Mouse (Mus musculus) cerebellum, adult 9-11 months (tissue): ENCODE measurements around the gene Yaf2.
"Not testable (repeated sequence)": the region's sequence is repeated elsewhere in the genome, so short reads cannot be mapped to it uniquely, and the experiment has no call there.

ENCODE experiments used
- DNase-seq: peaks from one replicate; pipeline ENCODE4 v3.0.0; 2022

Yaf2 gene

DNA sequence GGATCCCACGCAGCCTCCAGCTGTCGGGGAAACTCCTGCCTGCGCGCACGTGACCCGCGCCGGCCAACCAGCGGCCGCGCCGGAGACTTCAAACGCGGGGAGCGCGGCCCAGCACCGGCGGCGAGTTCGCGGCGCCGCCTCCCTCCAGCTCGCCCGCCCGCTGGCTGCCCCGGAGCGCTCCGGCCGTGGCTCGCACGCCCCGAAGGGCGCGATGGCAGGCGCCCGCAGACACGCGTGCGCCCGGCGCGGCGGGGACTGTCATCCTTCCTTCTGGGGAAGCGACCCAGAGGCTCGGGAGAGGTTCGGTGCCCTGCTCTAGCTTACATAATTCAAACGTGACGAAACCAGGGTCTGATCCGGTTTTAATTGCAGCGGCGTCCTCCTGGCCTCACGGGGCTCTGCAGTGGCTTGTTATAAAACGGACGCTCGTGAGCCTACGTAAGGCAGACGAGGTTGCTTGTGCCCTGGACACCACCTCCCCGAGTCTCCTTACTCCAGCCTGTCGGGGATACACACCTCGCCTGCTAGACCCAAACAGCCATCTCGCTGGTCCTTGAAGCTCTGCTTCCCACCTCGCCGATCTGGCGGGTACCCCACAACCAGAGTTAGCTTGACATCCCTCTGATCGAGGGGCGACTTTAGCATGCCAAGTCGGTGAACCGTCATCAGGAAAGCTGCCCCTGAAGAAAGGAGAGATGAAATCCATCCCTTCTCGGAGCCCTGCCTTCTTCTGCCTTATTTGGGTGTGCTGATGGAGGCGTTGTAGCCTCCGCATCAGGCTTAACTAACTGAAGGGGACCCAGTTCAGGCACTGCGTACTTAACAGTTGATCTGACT, at the start of gene Yaf2:
TSS of gene Yaf2 (minus strand) at position 11 of the 837 bp plus-strand sequence.
- peak; percentile 82 for DNase-seq

DNA sequence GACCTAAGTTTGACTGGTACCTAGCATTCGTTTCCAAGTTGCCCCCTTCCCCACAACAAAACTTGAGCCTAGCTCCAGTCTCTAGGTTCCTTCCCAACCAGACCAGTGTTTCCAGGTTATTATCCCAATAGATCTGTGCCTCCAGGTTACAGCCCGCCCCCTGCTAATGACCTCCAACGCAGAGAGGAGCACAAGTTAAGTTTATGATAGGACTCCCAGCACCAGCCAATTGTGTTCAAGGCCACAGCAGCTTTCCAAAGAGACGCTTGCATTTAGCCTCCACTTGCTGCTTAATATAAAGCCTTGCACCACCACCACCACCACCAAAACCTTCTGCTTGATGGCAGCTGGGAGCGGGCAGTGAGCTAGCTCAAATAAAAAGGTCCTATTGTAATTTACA, 44.6 kb upstream of the Yaf2 start:
- DNase-seq: no peak

- no peak for DNase-seq
These were observed 42.4 kb upstream of the Yaf2 start for GRCm38 (mm10) chr15:93379177-93379576.

DNA sequence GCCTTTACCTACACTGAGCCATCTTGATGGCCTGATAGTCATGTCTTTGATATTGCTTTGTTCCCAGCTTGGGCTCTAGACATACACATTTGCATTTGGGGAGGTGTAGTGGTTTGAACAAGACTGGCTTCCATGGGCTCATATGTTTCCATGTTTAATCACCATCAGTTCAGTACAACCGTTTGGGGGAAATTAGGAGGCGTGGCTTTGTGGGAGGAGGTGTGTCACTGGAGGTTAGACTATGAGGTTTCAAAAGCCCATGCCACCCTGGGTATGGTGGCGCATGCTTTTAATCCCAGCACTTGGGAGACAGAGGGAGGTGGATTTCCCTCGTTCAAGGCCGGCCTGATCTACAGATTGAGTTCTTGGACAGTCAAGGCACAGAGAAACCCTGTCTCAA, 39.0 kb upstream of the Yaf2 start:
- DNase-seq: no peak

- not testable (repeated sequence) for DNase-seq
These were observed 35.9 kb upstream of the Yaf2 start for GRCm38 (mm10) chr15:93372525-93373119.

- DNase-seq: no peak
These were observed 35.1 kb upstream of the Yaf2 start for GRCm38 (mm10) chr15:93371838-93372237.

DNA sequence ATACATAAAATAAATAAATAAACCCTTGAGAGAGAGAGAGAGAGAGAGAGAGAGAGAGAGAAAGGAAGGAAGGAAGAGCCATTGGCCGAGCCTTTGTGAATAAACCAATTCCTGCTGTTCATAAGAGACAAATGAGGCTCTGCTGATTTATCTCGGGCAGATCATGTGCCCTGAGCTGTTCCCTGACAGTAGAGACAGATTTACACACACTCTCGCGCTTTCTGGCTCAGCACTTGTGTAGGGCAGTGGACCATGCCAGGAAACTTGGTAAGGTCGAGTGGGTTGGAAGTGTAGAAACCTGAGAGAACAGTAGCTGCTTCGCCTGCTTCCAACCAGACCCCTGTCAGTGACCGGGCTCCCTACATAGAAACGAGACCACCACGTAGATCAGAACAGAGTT, 31.8 kb upstream of the Yaf2 start:
- DNase-seq: no peak

- DNase-seq: no peak
These were observed 28.8 kb upstream of the Yaf2 start for GRCm38 (mm10) chr15:93365561-93365960.

DNA sequence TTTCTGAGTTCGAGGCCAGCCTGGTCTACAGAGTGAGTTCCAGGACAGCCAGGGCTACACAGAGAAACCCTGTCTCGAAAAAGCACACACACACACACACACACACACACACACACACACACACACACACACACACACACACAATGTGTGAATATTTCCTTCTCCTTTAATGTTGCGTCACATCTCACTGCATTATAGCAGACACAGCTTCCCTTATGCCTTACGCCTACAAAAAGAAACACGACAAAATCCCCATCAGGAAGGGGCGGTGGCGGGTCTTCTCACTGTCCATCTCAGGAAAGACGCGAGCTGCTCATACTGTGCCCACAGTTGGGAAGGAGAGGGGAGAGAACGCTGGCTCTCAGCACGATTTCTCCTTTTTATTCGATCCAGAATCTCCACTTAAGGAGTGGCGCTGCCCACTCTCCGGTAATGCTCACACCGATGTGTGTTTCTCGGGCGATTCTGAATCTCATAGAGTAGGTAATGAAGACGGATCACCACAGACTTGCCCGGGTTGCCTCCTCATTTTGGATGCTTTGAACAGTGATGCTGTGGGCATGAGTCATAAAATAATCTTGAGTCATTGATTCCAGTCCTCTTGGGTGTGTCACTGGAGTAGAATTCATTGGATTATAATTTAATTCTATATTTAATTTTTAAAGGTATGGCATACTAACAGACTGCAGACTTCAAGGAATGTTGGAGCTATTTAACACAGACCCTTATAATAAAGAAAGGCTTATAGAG, 21.8 kb upstream of the Yaf2 start:
- DNase-seq: no peak

DNA sequence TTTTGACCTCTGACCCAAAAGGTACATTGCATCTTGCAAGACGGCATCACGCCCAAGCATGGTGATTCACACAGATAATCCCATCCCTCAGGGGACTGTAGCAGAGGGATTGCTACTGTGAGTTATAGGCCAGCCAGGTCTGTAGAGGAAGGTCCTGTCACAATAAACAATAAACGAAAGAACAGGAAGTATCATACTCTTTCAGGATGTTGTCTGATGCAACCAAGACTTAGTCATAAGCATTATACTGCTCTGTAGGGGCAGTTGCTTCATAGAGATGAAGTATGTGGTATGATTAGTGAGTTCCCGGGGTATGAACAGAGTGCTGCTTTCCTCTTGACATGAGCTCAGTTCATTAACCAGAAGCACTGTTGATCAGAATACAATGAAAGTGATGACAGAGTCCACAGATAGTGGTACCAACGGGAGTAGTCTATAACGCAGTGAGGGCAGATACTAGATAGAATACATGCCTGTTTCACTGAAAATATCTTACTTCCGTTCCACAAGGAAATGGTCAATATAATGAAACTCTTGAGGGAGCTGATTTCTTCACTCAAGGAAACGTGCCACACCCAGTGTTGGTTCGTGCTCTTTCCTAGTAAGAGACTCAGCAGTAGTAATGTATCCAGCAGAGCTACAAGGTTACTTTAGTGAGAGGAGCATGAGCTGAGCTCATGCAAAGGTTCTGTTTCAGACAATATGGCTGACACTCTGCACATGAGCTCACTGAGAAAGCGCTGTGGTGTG, 4.1 kb upstream of the Yaf2 start:
- DNase-seq: no peak

DNA sequence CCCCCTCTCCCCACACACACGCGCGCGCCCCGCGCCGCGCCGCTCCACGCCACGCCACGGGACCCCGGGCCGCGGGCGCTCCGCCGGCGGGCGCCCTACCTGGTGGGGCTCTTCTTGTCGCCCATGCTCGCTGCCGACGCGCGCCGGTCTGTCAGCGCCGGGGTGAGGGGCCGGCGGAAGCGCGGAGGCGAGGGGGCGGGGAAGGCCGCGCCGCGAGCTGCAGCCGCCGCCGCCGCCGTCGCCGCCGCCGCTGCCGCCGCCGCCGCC, 144 bp downstream of the Yaf2 start:
- no peak for DNase-seq

DNA sequence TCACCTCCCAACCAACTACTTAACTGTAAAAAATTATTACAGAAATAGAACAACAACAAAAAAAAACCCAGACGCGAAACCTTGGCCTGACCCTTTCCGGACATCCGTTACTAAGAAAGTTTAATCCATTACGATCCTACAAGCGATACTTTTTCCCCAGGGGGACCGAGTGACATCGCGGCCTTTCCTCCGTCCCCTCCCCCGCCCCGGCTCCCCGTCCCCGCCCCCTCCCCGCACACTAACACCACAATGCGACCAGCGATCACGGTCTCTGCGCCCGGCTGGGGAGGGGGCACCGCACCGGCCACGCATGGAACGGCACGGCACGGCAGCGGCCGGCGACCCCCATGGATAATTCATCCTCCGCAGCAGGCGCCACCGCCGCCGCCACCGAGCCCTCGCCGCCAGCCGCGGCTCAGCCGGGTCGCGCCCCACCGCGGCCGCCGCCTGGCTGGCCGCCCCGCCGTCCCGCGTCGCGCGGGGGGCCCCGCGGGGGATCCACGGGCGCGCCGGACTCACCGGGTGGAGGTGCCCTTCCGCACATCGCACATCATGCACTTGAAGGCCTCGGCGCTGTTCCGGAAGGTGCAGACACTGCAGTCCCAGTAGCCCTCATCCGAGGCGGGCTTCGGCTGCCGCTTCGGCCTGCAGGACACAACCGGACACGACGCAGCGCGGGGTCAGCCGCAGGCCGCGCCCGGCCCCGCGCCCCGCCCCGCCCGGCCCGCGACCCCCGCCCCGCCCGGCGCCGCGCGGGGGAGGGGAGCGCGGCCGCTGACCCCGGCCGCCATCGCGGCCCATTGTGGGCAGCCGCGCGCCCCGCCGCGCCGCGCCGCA, 696 bp downstream of the Yaf2 start:
- peak; percentile 60 for DNase-seq

GRCm38 (mm10) chr15:93331256-93331655, 5.5 kb downstream of the Yaf2 start:
- DNase-seq: no peak

- no peak for DNase-seq
These were observed 9.5 kb downstream of the Yaf2 start for GRCm38 (mm10) chr15:93327235-93327634.

DNA sequence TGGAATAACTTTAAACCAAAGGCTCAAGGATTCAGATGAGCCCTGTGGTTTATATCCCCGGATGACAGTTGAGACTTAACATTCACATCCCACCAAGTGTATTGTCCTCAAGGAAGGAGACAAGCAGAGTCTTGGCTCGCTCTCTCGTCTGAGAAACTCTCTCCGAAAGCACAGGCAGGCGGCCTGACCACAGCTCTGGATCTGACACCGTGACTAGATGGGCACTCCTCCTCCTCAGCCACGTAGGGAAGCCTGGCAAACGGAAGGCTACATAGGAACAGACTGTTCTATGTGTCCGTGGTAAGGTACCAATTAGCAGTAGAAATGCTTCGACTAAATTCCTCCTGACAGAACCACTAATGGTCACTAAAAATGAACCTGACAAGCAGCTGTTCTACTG, 10.1 kb downstream of the Yaf2 start:
- DNase-seq: no peak

DNA sequence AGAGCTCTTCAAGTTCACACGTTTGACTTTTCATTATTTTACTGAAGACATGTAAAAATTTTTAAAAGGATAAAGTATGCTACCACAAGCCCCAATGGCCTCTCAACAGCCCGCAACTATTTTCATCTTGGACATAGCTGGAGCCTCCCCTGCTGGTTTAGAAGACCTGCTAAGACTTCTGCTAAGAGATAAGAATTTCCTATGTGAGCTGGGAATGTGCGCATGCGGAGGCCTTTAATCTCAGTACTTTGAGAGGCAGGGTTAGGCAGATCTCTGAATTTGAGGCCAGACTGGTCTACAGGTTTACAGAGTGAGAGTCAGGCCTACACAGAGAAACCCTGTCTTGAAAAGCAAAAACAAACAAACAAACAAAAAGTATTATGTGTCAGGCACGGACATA, 11.4 kb downstream of the Yaf2 start:
- DNase-seq: no peak

DNA sequence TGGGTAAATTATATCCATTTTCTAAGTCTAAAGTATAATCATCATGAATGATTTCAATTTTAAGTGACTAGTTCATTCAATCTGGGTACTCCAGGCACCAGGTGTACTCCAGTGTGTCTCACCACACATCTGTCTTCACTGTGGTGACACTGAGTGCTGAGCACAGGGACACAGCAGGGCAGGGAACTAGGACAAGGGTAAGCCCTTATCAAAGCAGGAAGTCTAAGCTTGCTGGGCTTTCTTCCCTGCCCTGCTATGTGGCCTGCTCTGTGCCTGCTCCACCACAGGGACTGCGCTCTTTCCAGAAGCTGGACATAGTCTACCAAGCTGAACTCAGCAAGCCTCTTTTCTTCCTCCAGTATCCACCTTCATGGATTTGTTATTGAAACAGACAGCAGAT, 18.0 kb downstream of the Yaf2 start:
- DNase-seq: no peak

- DNase-seq: not testable (repeated sequence)
These were observed 26.4 kb downstream of the Yaf2 start for GRCm38 (mm10) chr15:93310304-93310703.

DNA sequence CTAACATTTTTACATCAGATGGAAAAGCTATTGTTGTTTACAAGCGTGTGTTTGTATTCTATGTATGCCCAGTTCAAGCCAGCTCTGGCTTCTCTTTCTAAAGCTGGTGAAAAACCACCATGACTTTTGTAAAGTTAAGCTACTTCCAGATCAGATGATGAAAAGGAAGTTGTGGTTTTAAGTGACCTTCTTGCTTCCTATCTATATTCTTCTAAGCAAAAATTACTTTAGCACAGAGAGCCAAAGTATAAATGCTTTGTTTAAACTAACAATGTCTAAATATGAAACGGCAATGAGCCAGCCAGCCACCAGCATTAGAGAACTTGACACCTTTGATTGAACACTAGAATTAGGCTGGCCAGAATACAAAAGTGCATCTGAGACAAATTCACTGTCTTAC, 38.5 kb downstream of the Yaf2 start:
- no peak for DNase-seq

DNA sequence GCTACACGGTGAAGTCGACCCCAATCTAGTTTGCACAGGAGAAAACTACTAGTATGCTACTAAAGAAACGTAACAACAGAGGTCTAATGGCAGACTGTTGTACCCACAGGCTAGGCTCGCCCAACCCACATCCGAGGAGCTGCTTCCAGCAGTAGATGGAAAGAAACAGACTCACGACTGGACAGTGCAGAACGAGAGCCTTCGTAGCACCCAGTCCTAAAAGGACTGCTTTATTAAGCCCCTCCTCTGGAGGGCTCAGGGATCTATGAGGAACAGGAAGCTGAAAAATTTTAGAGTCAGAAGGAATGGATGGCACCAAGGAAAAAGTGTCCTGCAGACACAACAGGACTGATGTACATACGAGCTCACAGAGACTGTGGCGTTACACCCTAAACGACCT, 42.3 kb downstream of the Yaf2 start:
- no peak for DNase-seq

- no peak for DNase-seq
These were observed 48.4 kb downstream of the Yaf2 start for GRCm38 (mm10) chr15:93288321-93288720.

GRCm38 (mm10) chr15:93287628-93288027, 49.1 kb downstream of the Yaf2 start:
- no peak for DNase-seq

GRCm38 (mm10) chr15:93285244-93285643, 51.5 kb downstream of the Yaf2 start:
- DNase-seq: no peak
